Mouse (Mus musculus) brain, embryonic 14.5 days (tissue): ENCODE measurements around the gene Btbd9.

Experiments
- CTCF ChIP-seq: fragments of 200-500 bp; IDR thresholded peaks from 2 replicates; pipeline ENCODE4 v1.5.1; 2012; ENCODE audit warnings: inconsistent platforms, mild to moderate bottlenecking, moderate library complexity, borderline replicate concordance; ENCODE audit not compliant: insufficient read depth, insufficient read length; ENCODE audit errors: extremely low read depth
- POLR2A ChIP-seq: fragments of 200-500 bp; IDR thresholded peaks from 2 replicates; pipeline ENCODE4 v1.6.1; 2012; ENCODE audit warnings: mild to moderate bottlenecking, inconsistent platforms, borderline replicate concordance; ENCODE audit not compliant: poor library complexity, insufficient read depth, insufficient read length, severe bottlenecking; ENCODE audit errors: extremely low read depth

DNA sequence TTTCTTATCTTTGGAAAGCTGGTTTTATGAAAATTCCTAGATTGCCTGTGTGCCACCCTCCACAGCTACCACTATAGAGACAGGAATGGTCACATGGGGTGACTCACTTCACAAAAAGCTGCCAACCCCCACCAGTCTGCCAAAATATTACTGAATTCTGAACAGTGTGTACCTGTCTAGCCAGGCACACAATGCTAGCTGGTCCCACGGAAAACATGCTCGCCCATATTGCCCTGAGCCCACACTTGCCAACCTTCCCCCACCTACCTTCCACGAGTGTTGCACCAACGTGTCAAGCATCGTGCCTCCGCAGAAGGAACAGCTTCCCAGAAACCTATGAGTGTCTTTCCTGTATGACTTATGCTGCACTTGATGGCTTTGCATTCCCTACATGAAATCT lies 4.9 kb upstream of the Btbd9 start:
- no peak for TF ChIP-seq POLR2A
- TF ChIP-seq CTCF, result no peak
